Mouse (Mus musculus): Measurements from ENCODE around the gene Dact3.

Dact3 gene

GRCm38 (mm10) chr7:16916342-16917265, 41.5 kb downstream of the Dact3 start:
- DNase-seq (ENCODE audit: low spot score) = no peak

- DNase-seq (ENCODE audit: low spot score) = no peak
Measured at GRCm38 (mm10) chr7:16917447-16917846, 42.3 kb downstream of the Dact3 start.

- DNase-seq (ENCODE audit: low spot score) = no peak
Measured at GRCm38 (mm10) chr7:16918014-16918413, 42.9 kb downstream of the Dact3 start.

DNA sequence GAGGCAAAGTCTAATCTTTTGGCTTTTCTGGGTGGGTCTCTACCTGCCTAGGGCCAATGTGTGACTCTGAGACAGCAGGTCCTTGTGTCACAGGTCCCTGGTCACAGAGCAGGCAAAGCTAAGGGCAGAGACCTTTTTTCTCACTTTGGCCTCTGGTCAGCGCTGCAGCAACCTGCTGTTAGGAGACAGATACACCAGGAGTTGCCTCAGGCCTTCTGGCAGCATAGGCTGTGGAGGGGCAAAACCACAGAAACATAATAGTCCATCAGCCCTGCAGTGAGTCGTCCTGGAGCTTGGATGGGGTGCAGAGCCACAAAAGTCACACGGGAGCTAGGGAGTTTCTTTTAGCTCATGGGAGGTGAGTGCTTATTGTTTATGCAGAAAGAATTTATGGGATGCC, 43.6 kb downstream of the Dact3 start:
- DNase-seq (ENCODE audit: low spot score) = no peak

- no peak for DNase-seq (ENCODE audit: low spot score)
Measured at GRCm38 (mm10) chr7:16919395-16920149, 44.5 kb downstream of the Dact3 start.

DNA sequence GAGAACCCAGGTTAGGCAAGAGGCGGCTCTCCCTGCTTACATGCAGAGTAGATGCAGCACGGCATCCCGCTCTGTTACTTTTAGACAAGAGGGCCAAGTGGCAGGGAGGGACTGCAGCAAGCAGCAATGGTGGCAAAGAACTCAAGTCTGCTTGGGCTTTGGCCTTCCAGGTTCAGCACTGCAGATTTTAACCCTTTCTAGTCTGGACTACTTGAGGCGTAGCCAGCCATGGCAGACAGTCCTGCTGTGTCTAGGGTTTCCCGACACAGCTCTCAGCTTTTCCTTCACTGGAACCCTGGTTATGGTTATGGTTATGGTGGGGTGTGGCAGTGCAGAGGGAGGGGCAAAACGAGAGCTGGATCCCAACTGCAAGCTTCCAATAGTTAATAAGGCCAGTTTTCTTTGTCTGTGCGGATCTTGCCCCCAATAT, 45.0 kb downstream of the Dact3 start:
- no peak for DNase-seq (ENCODE audit: low spot score)

GRCm38 (mm10) chr7:16920818-16921791, 46.0 kb downstream of the Dact3 start:
- DNase-seq (ENCODE audit: low spot score) = peak; percentile 26

DNA sequence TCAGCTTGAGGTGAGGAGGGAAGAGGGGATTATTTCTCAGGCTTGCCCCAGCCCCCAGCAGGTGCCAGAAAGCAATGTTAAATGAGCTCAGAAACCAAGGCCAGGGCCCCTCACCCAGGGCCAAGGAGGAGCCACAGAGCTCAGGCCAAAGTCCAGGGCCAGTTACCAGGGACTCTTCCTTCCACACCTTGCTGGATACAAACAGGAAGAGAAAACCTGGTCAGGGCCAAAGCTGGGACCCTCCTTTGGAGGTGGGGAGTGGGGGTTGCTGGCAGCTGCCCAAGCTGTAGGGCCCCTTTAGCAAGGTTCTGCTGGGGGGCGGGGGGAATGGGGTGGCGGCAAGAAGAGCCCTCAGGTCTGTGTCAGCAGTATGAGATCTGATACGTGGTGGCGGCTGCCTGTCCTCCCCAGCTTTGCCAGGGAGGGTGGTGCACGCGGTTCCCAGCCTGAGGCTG, 46.8 kb downstream of the Dact3 start:
- DNase-seq (ENCODE audit: low spot score) = no peak

- no peak for DNase-seq (ENCODE audit: low spot score)
Measured at GRCm38 (mm10) chr7:16922360-16922973, 47.4 kb downstream of the Dact3 start.

GRCm38 (mm10) chr7:16923283-16924036, 48.3 kb downstream of the Dact3 start:
- peak; percentile 10 for DNase-seq (ENCODE audit: low spot score)

- DNase-seq (ENCODE audit: low spot score) = peak; percentile 97
Measured at GRCm38 (mm10) chr7:16924037-16924834, 49.1 kb downstream of the Dact3 start, which contains the start of gene Calm3. Gene Calm3, minus strand, starts transcription at chr7:16924114.

DNA sequence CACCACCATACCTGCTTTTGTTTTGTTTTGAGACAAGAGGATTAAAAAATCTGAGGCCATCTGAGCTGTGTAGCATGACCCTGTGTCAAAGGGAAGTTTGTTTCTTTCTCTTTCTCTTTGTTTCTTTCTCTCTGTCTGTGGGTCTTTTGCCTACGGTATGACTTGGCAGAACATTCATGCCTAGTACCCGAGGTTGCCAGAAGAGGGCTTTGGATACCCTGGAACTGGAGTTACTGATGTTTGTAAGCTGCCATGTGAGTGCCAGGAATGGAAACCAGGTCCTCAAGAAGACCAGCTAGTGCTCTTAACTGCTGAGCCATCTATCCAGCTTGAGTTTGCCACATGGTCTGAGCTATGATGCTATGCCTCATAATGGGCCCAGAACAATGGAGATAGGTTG, 53.2 kb downstream of the Dact3 start:
- peak; percentile 13 for DNase-seq (ENCODE audit: low spot score)

DNA sequence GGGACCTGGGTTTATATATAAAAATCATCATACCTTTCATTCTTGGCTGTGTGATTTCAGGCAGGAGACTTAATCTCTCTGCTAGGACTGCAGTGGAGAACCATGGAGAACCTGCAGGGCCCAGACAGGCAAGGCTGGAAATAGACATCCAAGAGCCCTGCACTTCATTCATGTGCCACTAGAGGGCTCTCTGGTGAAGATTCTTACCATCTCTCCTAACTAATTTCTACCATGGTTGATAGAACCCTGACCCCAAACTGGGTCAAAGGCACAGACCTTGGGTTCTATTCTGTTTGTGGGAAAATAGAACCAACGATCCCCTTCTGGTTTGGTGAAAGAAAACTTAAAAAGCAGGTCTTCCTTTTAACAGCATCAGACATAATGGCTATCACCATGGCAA, 55.7 kb downstream of the Dact3 start:
- peak; percentile 69 for DNase-seq (ENCODE audit: low spot score)

DNA sequence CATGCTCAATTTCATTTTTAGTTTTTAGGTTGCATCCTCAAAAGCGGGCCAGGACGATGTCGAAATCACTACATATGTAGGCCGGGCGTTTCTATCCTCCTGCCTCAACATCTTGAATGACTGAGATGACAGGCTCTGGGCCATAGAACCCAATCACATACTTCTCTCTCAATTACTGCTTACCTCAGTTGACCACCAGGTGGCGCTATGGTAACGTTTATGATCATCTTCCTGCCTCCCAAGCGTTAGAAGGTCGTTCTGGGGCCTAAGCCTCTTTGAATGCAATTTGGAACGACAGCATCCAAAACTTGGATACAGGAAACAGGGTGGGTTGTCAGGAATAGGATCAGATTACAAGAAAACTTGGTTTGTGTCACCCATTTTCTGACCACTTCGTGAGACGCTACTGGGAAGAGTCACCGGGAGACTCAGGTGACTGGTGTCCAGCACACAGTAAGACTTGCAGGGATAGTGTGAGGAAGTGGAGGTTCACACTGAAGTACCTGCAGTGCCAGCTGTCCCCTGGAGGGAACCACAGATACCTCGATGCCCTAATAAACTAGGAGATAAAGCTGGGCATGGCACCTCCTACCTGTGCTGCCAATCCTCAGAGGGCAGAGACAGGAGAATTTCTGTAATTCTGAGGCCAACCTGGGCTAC, 57.0 kb downstream of the Dact3 start:
- DNase-seq (ENCODE audit: low spot score) = peak; percentile 88

- peak; percentile 28 for DNase-seq (ENCODE audit: low spot score)
Measured at GRCm38 (mm10) chr7:16932704-16933577, 57.8 kb downstream of the Dact3 start.

Data from adipocyte (in vitro differentiated cells).